Mouse (Mus musculus) heart, adult 18-20 months (tissue): ENCODE data around the gene Nop10. TPM values are rescaled to one million over a fixed set of nuclear protein-coding genes. Genes with fewer than 3 reads are reported as not detected.
A peak's percentile ranks its signal among the peaks of the same experiment; 100 is the strongest.
"Not testable (repeated sequence)": the region's sequence is repeated elsewhere in the genome, so short reads cannot be mapped to it uniquely, and the experiment has no call there.

Experiments used
- DNase-seq, 2 experiments: peaks; one replicate each; pipeline ENCODE4 v3.0.0; 2021 to 2022; ENCODE audit warnings: mixed read lengths in 1 of 2
- total RNA-seq, 2 experiments: library from RNA; stranded (reverse); gene quantifications; 2 replicates each; pipeline ENCODE4 v1.2.3; 2021

Gene Nop10
- total RNA-seq, 2 experiments from 2014 or later, result 50.8 to 66.0 TPM

- DNase-seq, result no peak
These were observed 2.6 kb downstream of the Nop10 start for GRCm38 (mm10) chr2:112264364-112264763.

- peak; percentile 92 to 96 for DNase-seq
These were observed 3.9 kb downstream of the Nop10 start, which contains the start of gene Slc12a6 for GRCm38 (mm10) chr2:112265448-112266241. Slc12a6 (plus strand) TSS chr2:112265825.

- DNase-seq, result peak; percentile 77 to 78
These were observed 4.5 kb downstream of the Nop10 start, which contains the start of gene Gm21985 for GRCm38 (mm10) chr2:112266242-112266592. Gm21985 (plus strand) TSS chr2:112266314.

GRCm38 (mm10) chr2:112266780-112267179, 5.1 kb downstream of the Nop10 start:
- peak; percentile 51 to 69 for DNase-seq

- DNase-seq, result peak in 1 of 2 experiments; percentile 38
These were observed 6.0 kb downstream of the Nop10 start for GRCm38 (mm10) chr2:112267547-112268269.

- peak; percentile 38 to 55 for DNase-seq
These were observed 8.3 kb downstream of the Nop10 start for GRCm38 (mm10) chr2:112270011-112270410.

- no peak for DNase-seq
These were observed 11.2 kb downstream of the Nop10 start for GRCm38 (mm10) chr2:112272909-112273308.

GRCm38 (mm10) chr2:112273474-112273873, 11.7 kb downstream of the Nop10 start:
- no peak for DNase-seq

- no peak for DNase-seq
These were observed 15.1 kb downstream of the Nop10 start for GRCm38 (mm10) chr2:112276870-112277269.

GRCm38 (mm10) chr2:112282846-112283245, 21.1 kb downstream of the Nop10 start:
- no peak for DNase-seq

GRCm38 (mm10) chr2:112284363-112285030, 22.8 kb downstream of the Nop10 start:
- DNase-seq, result peak; percentile 82 to 86

- DNase-seq, result no peak
These were observed 23.3 kb downstream of the Nop10 start for GRCm38 (mm10) chr2:112285031-112285390.

GRCm38 (mm10) chr2:112286062-112286461, 24.3 kb downstream of the Nop10 start:
- not testable (repeated sequence) for DNase-seq

- DNase-seq, result no peak
These were observed 25.3 kb downstream of the Nop10 start for GRCm38 (mm10) chr2:112287059-112287458.

- DNase-seq, result no peak
These were observed 27.8 kb downstream of the Nop10 start for GRCm38 (mm10) chr2:112289507-112289906.

- no peak for DNase-seq
These were observed 31.1 kb downstream of the Nop10 start for GRCm38 (mm10) chr2:112292823-112293222.

GRCm38 (mm10) chr2:112296211-112296610, 34.5 kb downstream of the Nop10 start:
- DNase-seq, result peak in 1 of 2 experiments; percentile 22

- no peak for DNase-seq
These were observed 36.5 kb downstream of the Nop10 start for GRCm38 (mm10) chr2:112298221-112298620.

- no peak for DNase-seq
These were observed 46.9 kb downstream of the Nop10 start for GRCm38 (mm10) chr2:112308671-112309070.

- DNase-seq, result peak; percentile 25 to 33
These were observed 47.5 kb downstream of the Nop10 start for GRCm38 (mm10) chr2:112309161-112309600.
